Mouse (Mus musculus) spleen, adult 2 months (tissue): ENCODE results near the gene Cinp.

Source experiments
- CTCF ChIP-seq: fragments of 200-500 bp; IDR thresholded peaks from 2 replicates; pipeline ENCODE4 v1.5.1; 2011; ENCODE audit warnings: mild to moderate bottlenecking, inconsistent platforms; ENCODE audit not compliant: insufficient read depth, insufficient read length, insufficient replicate concordance; ENCODE audit errors: extremely low read depth
- POLR2A ChIP-seq: fragments of 200-500 bp; IDR thresholded peaks from 2 replicates; pipeline ENCODE4 v1.6.1; 2011; ENCODE audit warnings: low read depth, low read length, inconsistent platforms

GRCm38 (mm10) chr12:110935983-110936620 lies 47.2 kb upstream of the Cinp start:
- TF ChIP-seq CTCF (peak; percentile 85), POLR2A (no peak)
